8 mouse cellular contexts compared by ENCODE assay signal in genomic region chr2:29751497-29751896, GRCm38 (mm10). TPM values are rescaled to one million over a fixed set of nuclear protein-coding genes. Genes with fewer than 3 reads are reported as not detected.
A peak's percentile ranks its signal among the peaks of the same experiment; 100 is the strongest.
DNase-seq lines count a peak whose midpoint lies in the region; ATAC-seq and TF ChIP-seq lines count a peak whose summit lies in the region.

TSS of gene Gm13420 (minus strand) at chr2:29751685.

- no peaks in the 10 kb centered on the region for H3K79me2 ChIP-seq in heart, adult 2 months (replicated peaks; ENCODE audit: control insufficient read depth, insufficient read depth, low read length)

- TF ChIP-seq EP300 in heart, adult 2 months (IDR thresholded peaks at IDR 0.05; ENCODE audit: insufficient read depth, low read depth, low read length) = no peak

- H3K4me3 ChIP-seq in heart, embryonic 12.5 days = peak within 1 kb of the TSS; percentile 22
- no peak within 1 kb of the TSS for H3K4me3 ChIP-seq in heart, adult 2 months
- H3K4me3 ChIP-seq in intestine, postnatal 0 days (ENCODE audit: low read depth, low read length) = peak within 1 kb of the TSS; percentile 31
- H3K4me3 ChIP-seq in liver, embryonic 15.5 days (replicated peaks) = peak within 1 kb of the TSS; percentile 23
- H3K4me3 ChIP-seq in stomach, embryonic 14.5 days (ENCODE audit: low read depth, low read length) = peak within 1 kb of the TSS; percentile 18

- H3K4me2 ChIP-seq in heart, embryonic 12.5 days = peak within 1 kb of the TSS; percentile 30
- H3K4me2 ChIP-seq in intestine, postnatal 0 days (replicated peaks; ENCODE audit: low read depth) = peak within 1 kb of the TSS; percentile 69
- peak within 1 kb of the TSS; percentile 57 for H3K4me2 ChIP-seq in liver, embryonic 15.5 days
- peak within 1 kb of the TSS; percentile 32 for H3K4me2 ChIP-seq in stomach, embryonic 14.5 days (replicated peaks; ENCODE audit: low read depth, low read length)

- H3K4me1 ChIP-seq in heart, embryonic 12.5 days (replicated peaks) = peaks cover 20% of the 10 kb centered on the region
- H3K4me1 ChIP-seq in heart, adult 2 months (ENCODE audit: control insufficient read depth, insufficient read depth, low read length) = no peaks in the 10 kb centered on the region
- no peaks in the 10 kb centered on the region for H3K4me1 ChIP-seq in intestine, postnatal 0 days (replicated peaks; ENCODE audit: control insufficient read depth, insufficient read depth, low read length)
- no peaks in the 10 kb centered on the region for H3K4me1 ChIP-seq in liver, embryonic 15.5 days (replicated peaks)
- no peaks in the 10 kb centered on the region for H3K4me1 ChIP-seq in stomach, embryonic 14.5 days (ENCODE audit: control insufficient read depth, insufficient read depth, low read length)

- H3K27me3 ChIP-seq in heart, embryonic 12.5 days (replicated peaks) = peaks cover 70% of the 10 kb centered on the region
- H3K27me3 ChIP-seq in heart, adult 2 months (ENCODE audit: control insufficient read depth, insufficient read depth, low read length) = peaks cover 15% of the 10 kb centered on the region
- 0 out of 2 replicates have a peak, but pooled peaks cover 18% of the 10 kb centered on the region for H3K27me3 ChIP-seq in intestine, postnatal 0 days (replicated peaks; ENCODE audit: control insufficient read depth, insufficient read depth, low read length)
- H3K27me3 ChIP-seq in liver, embryonic 15.5 days = peaks cover 73% of the 10 kb centered on the region
- H3K27me3 ChIP-seq in stomach, embryonic 14.5 days (ENCODE audit: control insufficient read depth, insufficient read depth, low read length) = peaks cover 32% of the 10 kb centered on the region

- H3K9me3 ChIP-seq in heart, embryonic 12.5 days (replicated peaks) = no peaks in the 10 kb centered on the region
- no peaks in the 10 kb centered on the region for H3K9me3 ChIP-seq in intestine, postnatal 0 days (ENCODE audit: control insufficient read depth)
- no peaks in the 10 kb centered on the region for H3K9me3 ChIP-seq in liver, embryonic 15.5 days (replicated peaks)
- H3K9me3 ChIP-seq in stomach, embryonic 14.5 days (ENCODE audit: control insufficient read depth, low read depth, low read length) = no peaks in the 10 kb centered on the region

- ATAC-seq in heart, embryonic 12.5 days (ENCODE audit: insufficient number of reproducible peaks, low FRiP score) = no peak
- ATAC-seq in intestine, postnatal 0 days = peak; percentile 63
- ATAC-seq in liver, embryonic 15.5 days (ENCODE audit: insufficient read depth) = peak; percentile 57
- ATAC-seq in stomach, embryonic 14.5 days (ENCODE audit: insufficient number of reproducible peaks, insufficient read depth, low FRiP score, low read depth) = peak; percentile 81

- H3K27ac ChIP-seq in heart, embryonic 12.5 days (ENCODE audit: poor library complexity, severe bottlenecking) = no peak within 1 kb of the TSS
- no peak within 1 kb of the TSS for H3K27ac ChIP-seq in heart, adult 2 months
- H3K27ac ChIP-seq in intestine, postnatal 0 days (ENCODE audit: low read depth, low read length) = no peak within 1 kb of the TSS
- no peak within 1 kb of the TSS for H3K27ac ChIP-seq in liver, embryonic 15.5 days (replicated peaks)
- H3K27ac ChIP-seq in stomach, embryonic 14.5 days (ENCODE audit: low read length) = peak within 1 kb of the TSS; percentile 69

- peak within 1 kb of the TSS; percentile 41; the same call in 1 of the 2 replicates for H3K9ac ChIP-seq in heart, embryonic 12.5 days
- no peak within 1 kb of the TSS for H3K9ac ChIP-seq in heart, adult 2 months (ENCODE audit: low read depth, low read length)
- peak within 1 kb of the TSS; percentile 31; the same call in 1 of the 2 replicates for H3K9ac ChIP-seq in intestine, postnatal 0 days (ENCODE audit: low read depth, low read length)
- H3K9ac ChIP-seq in liver, embryonic 15.5 days = no peak within 1 kb of the TSS
- H3K9ac ChIP-seq in stomach, embryonic 14.5 days (replicated peaks; ENCODE audit: low read depth, low read length) = peak within 1 kb of the TSS; percentile 1; the same call in 1 of the 2 replicates

- DNase-seq in heart, adult 2 months = no peak
- DNase-seq in frontal cortex, postnatal 10 days (ENCODE audit: low spot score in 2 of 2) = no peak
- DNase-seq in cerebellum, adult 9-11 months = no peak
- DNase-seq in T-cell, adult 2 months (ENCODE audit: low spot score) = no peak

- TF ChIP-seq POLR2A in heart, adult 2 months (IDR thresholded peaks at IDR 0.05; ENCODE audit: insufficient read depth, low read depth, low read length) = no peak

- 11% methylated on average over 28 of the region's 28 CpGs for WGBS in heart, embryonic 12.5 days
- WGBS in heart, adult 2 months = 9% methylated on average over 28 of the region's 28 CpGs
- 3% methylated on average over 28 of the region's 28 CpGs for WGBS in intestine, postnatal 0 days
- WGBS in liver, embryonic 15.5 days (ENCODE audit: insufficient replicate concordance) = 10% methylated on average over 28 of the region's 28 CpGs
- 4% methylated on average over 28 of the region's 28 CpGs for whole genome bisulfite sequencing in stomach, embryonic 14.5 days

- intact Hi-C loops in heart, adult 2 months (cut with DNase I) = no loop called here

- no peak for TF ChIP-seq CTCF in heart, adult 2 months (IDR thresholded peaks at IDR 0.05)
- no peak for TF ChIP-seq CTCF in intestine, postnatal 0 days (IDR thresholded peaks at IDR 0.05; ENCODE audit: low read depth)

- no peaks in the 10 kb centered on the region for H3K36me3 ChIP-seq in heart, embryonic 12.5 days
- H3K36me3 ChIP-seq in heart, adult 2 months (ENCODE audit: control insufficient read depth, insufficient read depth, low read length) = no peaks in the 10 kb centered on the region
- H3K36me3 ChIP-seq in intestine, postnatal 0 days (ENCODE audit: control insufficient read depth, insufficient read depth) = no peaks in the 10 kb centered on the region
- H3K36me3 ChIP-seq in liver, embryonic 15.5 days (replicated peaks) = no peaks in the 10 kb centered on the region
- H3K36me3 ChIP-seq in stomach, embryonic 14.5 days (ENCODE audit: control insufficient read depth, insufficient read depth, low read length) = no peaks in the 10 kb centered on the region

RNA-seq across cellular contexts. Expression of gene Gm13420, which starts in this region (rescaled TPM):
- polyA plus RNA-seq in heart, embryonic 12.5 days (2016; fragmentation: Nextera tagmentation; extraction: Ambion mirVana) = not detected in 2 replicates
- not detected for total RNA-seq in heart, adult 2 months (2021)
- polyA plus RNA-seq in heart, adult 2 months (2012; rRNA removed) = not detected in 2 replicates
- 0.10 TPM in 1 of 2 replicates, not detected in the other for polyA plus RNA-seq in intestine, postnatal 0 days (2015; fragmentation: Nextera tagmentation; extraction: Ambion mirVana)
- 0.41 and 0.44 TPM in 2 replicates for polyA plus RNA-seq in liver, embryonic 15.5 days (2015; fragmentation: Nextera tagmentation; extraction: Ambion mirVana)
- 1.6 TPM in 2 replicates for polyA plus RNA-seq in stomach, embryonic 14.5 days (2014; fragmentation: Nextera tagmentation; extraction: Ambion mirVana)

Comparison
In these comparisons a context has a peak if more than half of its experiments do, and no peak if none do; other contexts are left out.
1. H3K9ac ChIP-seq: peak in heart, embryonic 12.5 days (single experiment) and stomach, embryonic 14.5 days (single experiment); none in heart, adult 2 months (single experiment) and liver, embryonic 15.5 days (single experiment).
2. Peak in ATAC-seq, H3K4me3 ChIP-seq, H3K9ac ChIP-seq and H3K4me2 ChIP-seq in intestine, postnatal 0 days; RNA of the gene not detected or under 1 TPM.
3. Peak in ATAC-seq, H3K4me3 ChIP-seq and H3K4me2 ChIP-seq in liver, embryonic 15.5 days; RNA of the gene not detected or under 1 TPM.
4. Peak in every context shown above with its lines, with median percentiles within 50 percentile points of each other: H3K4me2 ChIP-seq.